Mouse (Mus musculus) embryonic facial prominence, embryonic 13.5 days (tissue): ENCODE measurements around the gene Ythdf1. TPM values are rescaled to one million over a fixed set of nuclear protein-coding genes. Genes with fewer than 3 reads are reported as not detected.
A peak's percentile ranks its signal among the peaks of the same experiment; 100 is the strongest.

Experiments used
- ATAC-seq: fragments of 200-750 bp; cut with Nextera tagmentation; 2 replicates; pipeline ENCODE4 v1.8.0; 2017; ENCODE audit warnings: low read depth; ENCODE audit not compliant: insufficient number of reproducible peaks, insufficient read depth, low FRiP score, low TSS enrichment
- H3K27ac ChIP-seq: fragments of 300-500 bp; sonication (generic); 2 replicates; pipeline ENCODE4 v1.5.1; 2015; ENCODE audit warnings: moderate library complexity, mild to moderate bottlenecking, inconsistent platforms
- H3K27me3 ChIP-seq: fragments of 300-500 bp; sonication (generic); 2 replicates; pipeline ENCODE4 v1.6.1; 2015; ENCODE audit warnings: mild to moderate bottlenecking, inconsistent platforms
- H3K36me3 ChIP-seq: fragments of 300-500 bp; sonication (generic); 2 replicates; pipeline ENCODE4 v1.6.1; 2015; ENCODE audit warnings: mild to moderate bottlenecking, inconsistent platforms
- H3K4me1 ChIP-seq: fragments of 300-500 bp; sonication (generic); 2 replicates; pipeline ENCODE4 v1.6.1; 2015; ENCODE audit warnings: inconsistent platforms
- H3K4me2 ChIP-seq: fragments of 300-500 bp; sonication (generic); 2 replicates; pipeline ENCODE4 v1.6.1; 2015; ENCODE audit warnings: moderate library complexity, mild to moderate bottlenecking, inconsistent platforms
- H3K4me3 ChIP-seq: fragments of 300-500 bp; sonication (generic); 2 replicates; pipeline ENCODE4 v1.5.1; 2015; ENCODE audit warnings: mild to moderate bottlenecking, inconsistent platforms
- H3K9ac ChIP-seq: fragments of 300-500 bp; sonication (generic); 2 replicates; pipeline ENCODE4 v1.6.1; 2015; ENCODE audit warnings: mild to moderate bottlenecking, inconsistent platforms
- H3K9me3 ChIP-seq: fragments of 300-500 bp; sonication (generic); 2 replicates; pipeline ENCODE4 v1.6.1; 2016; ENCODE audit warnings: inconsistent platforms
- WGBS: fragments of 180-500 bp; shearing (Covaris S2); methylation state at CpG from one replicate; pipeline ENCODE4 v1.1.7; 2015; ENCODE audit warnings: mixed read lengths; 5-methylcytosine and 5-hydroxymethylcytosine counted together
- polyA plus RNA-seq: library from polyadenylated mRNA; unstranded; fragments of >200 nt; fragmentation: Nextera tagmentation; extraction: Ambion mirVana; gene quantifications from 2 replicates; pipeline ENCODE4 v1.2.1, GENCODE M21; 2015

Ythdf1 gene
- polyA plus RNA-seq, 1 experiment from 2014 or later, result 49.1 TPM

DNA sequence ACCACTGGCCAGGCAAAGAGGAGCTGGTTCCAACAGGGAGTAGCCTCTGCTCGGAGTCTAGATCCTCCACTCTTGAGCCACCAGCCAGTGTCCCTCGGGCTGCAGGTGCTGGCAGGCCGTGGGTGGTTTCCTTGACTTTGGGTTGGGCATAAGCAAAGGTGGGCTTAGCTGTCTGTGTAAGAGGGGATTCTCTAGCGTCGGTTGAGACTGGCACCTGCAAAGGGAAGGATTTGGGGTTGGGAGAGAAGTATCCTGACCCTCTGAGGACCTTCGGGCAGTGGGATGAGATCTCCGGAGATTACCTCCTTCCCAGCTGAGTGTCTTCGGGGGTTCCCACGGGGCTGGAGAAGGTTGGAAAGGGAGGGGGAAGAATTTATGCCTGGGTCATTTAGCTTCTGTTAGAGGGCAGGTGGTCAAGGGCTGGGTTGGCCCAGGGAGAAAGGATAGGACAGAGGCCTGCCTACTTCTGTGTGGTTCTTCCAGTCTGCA is 28.9 kb downstream of the Ythdf1 start:
- H3K4me3 ChIP-seq, result 0 out of 2 replicates have a peak overlapping the region, but pooled peaks have one; percentile 6
- no peaks in the 10 kb centered on the region for H3K36me3 ChIP-seq
- ATAC-seq, result no peak
- no peak overlapping the region for H3K4me2 ChIP-seq
- H3K9me3 ChIP-seq, result no peaks in the 10 kb centered on the region
- no peak overlapping the region for H3K27ac ChIP-seq
- H3K27me3 ChIP-seq, result peaks cover 100% of the 10 kb centered on the region
- H3K4me1 ChIP-seq, result peaks cover 25% of the 10 kb centered on the region
- no peak overlapping the region for H3K9ac ChIP-seq
- 7% methylated on average over 9 of the region's 9 CpGs for WGBS

GRCm38 (mm10) chr2:180891075-180891834 is 29.5 kb downstream of the Ythdf1 start:
- peak overlapping the region; percentile 12; the same call in 1 of the 2 replicates for H3K4me3 ChIP-seq
- no peaks in the 10 kb centered on the region for H3K36me3 ChIP-seq
- WGBS, result under 1% methylated on average over 37 of the region's 37 CpGs
- peaks cover 25% of the 10 kb centered on the region for H3K4me1 ChIP-seq
- no peak overlapping the region for H3K4me2 ChIP-seq
- no peak overlapping the region for H3K27ac ChIP-seq
- H3K9me3 ChIP-seq, result no peaks in the 10 kb centered on the region
- no peak for ATAC-seq
- peaks cover 100% of the 10 kb centered on the region for H3K27me3 ChIP-seq
- H3K9ac ChIP-seq, result no peak overlapping the region

GRCm38 (mm10) chr2:180890422-180891074 is 30.2 kb downstream of the Ythdf1 start:
- no peak overlapping the region for H3K9ac ChIP-seq
- 1% methylated on average over 29 of the region's 29 CpGs for WGBS
- H3K4me2 ChIP-seq, result no peak overlapping the region; the same call in 1 of the 2 replicates
- no peaks in the 10 kb centered on the region for H3K36me3 ChIP-seq
- no peak overlapping the region for H3K27ac ChIP-seq
- H3K4me1 ChIP-seq, result peaks cover 25% of the 10 kb centered on the region
- ATAC-seq, result no peak
- H3K27me3 ChIP-seq, result peaks cover 99% of the 10 kb centered on the region
- H3K9me3 ChIP-seq, result no peaks in the 10 kb centered on the region
- peak overlapping the region; percentile 12; the same call in 1 of the 2 replicates for H3K4me3 ChIP-seq

DNA sequence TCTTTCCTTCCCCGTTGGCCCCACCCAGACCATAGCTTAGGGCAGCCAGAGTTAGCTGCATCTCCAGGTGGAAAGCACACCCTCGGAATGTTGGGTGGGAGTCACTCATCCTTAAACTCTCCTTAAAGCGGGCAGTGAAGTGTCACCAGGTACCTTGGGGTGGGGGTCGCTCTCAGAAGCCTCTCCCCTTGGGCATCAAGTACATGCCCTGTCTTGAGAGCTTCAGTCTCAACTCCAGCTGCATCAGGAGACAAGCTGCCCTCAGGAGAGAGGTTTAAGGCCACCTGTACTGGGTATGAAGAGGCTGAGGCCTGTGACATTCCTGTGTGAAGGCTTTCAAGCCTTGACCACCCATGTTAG is 30.8 kb downstream of the Ythdf1 start:
- Histone ChIP-seq H3K27me3 (peaks cover 97% of the 10 kb centered on the region), H3K4me2 (no peak overlapping the region), H3K9me3 (no peaks in the 10 kb centered on the region), H3K36me3 (no peaks in the 10 kb centered on the region), H3K4me1 (peaks cover 25% of the 10 kb centered on the region), H3K27ac (no peak overlapping the region), H3K4me3 (no peak overlapping the region), H3K9ac (no peak overlapping the region)
- WGBS, result 17% methylated on average over 4 of the region's 4 CpGs
- ATAC-seq, result no peak

DNA sequence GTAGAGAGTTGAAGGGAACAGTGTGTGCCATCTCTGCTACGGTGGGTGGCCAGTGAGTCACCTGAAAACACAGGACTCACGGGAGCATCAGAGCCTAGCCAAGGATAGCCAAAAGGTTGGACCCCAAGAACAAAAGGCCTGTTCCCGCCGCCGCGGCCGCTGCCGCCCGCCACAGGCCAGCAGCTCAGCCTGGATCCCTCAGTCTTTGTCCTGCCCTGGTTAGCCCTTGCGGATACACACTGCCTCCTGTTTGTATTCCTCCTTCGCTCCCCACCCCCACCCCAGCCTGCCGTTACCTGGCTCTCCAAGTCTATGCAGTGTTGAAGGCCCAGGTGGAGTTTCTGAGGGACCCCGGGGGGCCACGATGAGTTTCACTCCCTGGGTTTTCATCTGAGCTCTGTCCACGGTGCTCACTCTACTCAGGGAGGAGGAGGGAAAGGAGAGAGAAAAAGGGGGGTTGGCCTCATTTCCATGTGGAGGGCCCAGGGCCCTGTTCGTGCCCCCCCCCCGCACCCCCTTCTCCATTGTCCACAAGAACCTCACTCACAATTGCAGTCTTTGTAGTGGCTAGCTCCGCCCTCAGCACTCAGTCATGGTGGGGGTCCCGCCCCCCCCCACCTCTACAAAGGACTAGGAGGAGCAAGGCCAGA is 31.4 kb downstream of the Ythdf1 start:
- no peak overlapping the region for H3K4me2 ChIP-seq
- peaks cover 92% of the 10 kb centered on the region for H3K27me3 ChIP-seq
- H3K36me3 ChIP-seq, result no peaks in the 10 kb centered on the region
- peaks cover 20% of the 10 kb centered on the region for H3K4me1 ChIP-seq
- no peak overlapping the region for H3K9ac ChIP-seq
- 10% methylated on average over 17 of the region's 19 CpGs for WGBS
- no peaks in the 10 kb centered on the region for H3K9me3 ChIP-seq
- no peak overlapping the region for H3K4me3 ChIP-seq
- H3K27ac ChIP-seq, result no peak overlapping the region
- ATAC-seq, result no peak

- H3K27me3 ChIP-seq, result peaks cover 51% of the 10 kb centered on the region
- 61% methylated on average over 5 of the region's 5 CpGs for WGBS
These were observed 35.5 kb downstream of the Ythdf1 start for GRCm38 (mm10) chr2:180885270-180885669.

DNA sequence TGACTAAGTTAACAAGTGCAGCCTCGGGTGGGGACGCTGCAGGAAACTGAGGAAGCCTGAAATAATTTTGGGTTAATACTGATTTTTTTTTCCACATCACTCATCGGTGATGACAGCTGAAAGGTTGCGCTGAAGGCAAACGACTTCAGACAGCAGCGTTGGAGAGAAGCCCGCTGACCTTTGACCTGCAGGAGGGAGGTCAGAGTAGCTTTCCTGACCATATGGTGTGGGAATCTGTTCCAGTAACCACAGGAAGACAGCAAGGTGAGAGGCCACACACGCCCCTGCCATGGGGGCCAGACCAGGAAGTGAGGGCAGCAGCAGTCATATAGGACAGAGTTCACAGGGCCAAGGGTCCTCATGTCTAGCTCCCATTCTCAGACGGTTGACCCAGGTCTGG is 39.5 kb downstream of the Ythdf1 start:
- no peak for ATAC-seq
- Histone ChIP-seq H3K36me3 (no peaks in the 10 kb centered on the region), H3K9me3 (no peaks in the 10 kb centered on the region), H3K4me2 (no peak overlapping the region), H3K9ac (no peak overlapping the region), H3K4me1 (no peaks in the 10 kb centered on the region), H3K27ac (no peak overlapping the region), H3K4me3 (no peak overlapping the region), H3K27me3 (peaks cover 11% of the 10 kb centered on the region; the same call in 1 of the 2 replicates)
- whole genome bisulfite sequencing, result 42% methylated on average over 9 of the region's 9 CpGs

More at GRCm38 (mm10) chr2:180885270-180885669, 35.5 kb downstream of the Ythdf1 start:
- no peak overlapping the region for H3K9ac ChIP-seq
- no peak overlapping the region for H3K27ac ChIP-seq
- no peak overlapping the region for H3K4me2 ChIP-seq
- H3K4me1 ChIP-seq, result no peaks in the 10 kb centered on the region
- H3K4me3 ChIP-seq, result no peak overlapping the region
- H3K36me3 ChIP-seq, result no peaks in the 10 kb centered on the region
- no peak for ATAC-seq
- H3K9me3 ChIP-seq, result no peaks in the 10 kb centered on the region

GRCm38 (mm10) chr2:180879365-180880067 is 41.2 kb downstream of the Ythdf1 start:
- Histone ChIP-seq H3K27me3 (no peaks in the 10 kb centered on the region), H3K27ac (no peak overlapping the region), H3K9me3 (no peaks in the 10 kb centered on the region), H3K36me3 (no peaks in the 10 kb centered on the region), H3K4me3 (no peak overlapping the region), H3K4me1 (no peaks in the 10 kb centered on the region), H3K9ac (no peak overlapping the region), H3K4me2 (no peak overlapping the region)
- 58% methylated on average over 7 of the region's 7 CpGs for WGBS
- ATAC-seq, result no peak

GRCm38 (mm10) chr2:180870006-180870405 is 50.7 kb downstream of the Ythdf1 start:
- Histone ChIP-seq H3K4me3 (no peak overlapping the region), H3K9me3 (no peaks in the 10 kb centered on the region), H3K36me3 (no peaks in the 10 kb centered on the region), H3K4me1 (no peaks in the 10 kb centered on the region), H3K4me2 (no peak overlapping the region), H3K27me3 (no peaks in the 10 kb centered on the region), H3K27ac (no peak overlapping the region), H3K9ac (no peak overlapping the region)
- no peak for ATAC-seq
- WGBS, result 53% methylated on average over 3 of the region's 3 CpGs

GRCm38 (mm10) chr2:180861561-180861960 is 59.2 kb downstream of the Ythdf1 start:
- Histone ChIP-seq H3K27ac (no peak overlapping the region), H3K36me3 (no peaks in the 10 kb centered on the region), H3K4me1 (no peaks in the 10 kb centered on the region), H3K4me3 (no peak overlapping the region), H3K27me3 (peaks cover 12% of the 10 kb centered on the region), H3K4me2 (no peak overlapping the region), H3K9me3 (no peaks in the 10 kb centered on the region), H3K9ac (no peak overlapping the region)
- WGBS, result 73% methylated on average over 12 of the region's 12 CpGs
- ATAC-seq, result no peak

- no peak for ATAC-seq
- Histone ChIP-seq H3K27ac (no peak overlapping the region), H3K4me2 (no peak overlapping the region), H3K4me1 (no peaks in the 10 kb centered on the region), H3K9ac (no peak overlapping the region), H3K4me3 (no peak overlapping the region), H3K27me3 (peaks cover 45% of the 10 kb centered on the region), H3K36me3 (no peaks in the 10 kb centered on the region), H3K9me3 (no peaks in the 10 kb centered on the region)
- WGBS, result 79% methylated on average over 8 of the region's 8 CpGs
These were observed 63.6 kb downstream of the Ythdf1 start for GRCm38 (mm10) chr2:180857121-180857520.
